Comparison of ENCODE assay signal across 10 mouse cellular contexts in genomic region chr19:46619001-46619400, GRCm38 (mm10). TPM values are rescaled to one million over a fixed set of nuclear protein-coding genes. Genes with fewer than 3 reads are reported as not detected.
DNase-seq lines count a peak whose midpoint lies in the region; ATAC-seq and TF ChIP-seq lines count a peak whose summit lies in the region.
"Had no signal": no experiment of that assay in that cellular context is flagged by ENCODE, and none has a peak within 500 bp of the region (broad histone marks: within the 10 kb centered on the region; RNA-seq: fewer than 3 reads in every experiment).

No protein-coding gene starts in this region.

- H3K4me3 ChIP-seq in lung, embryonic 15.5 days = no peak overlapping the region
- H3K4me3 ChIP-seq: hindbrain, embryonic 15.5 days; liver, embryonic 13.5 days had no signal

- WGBS in lung, embryonic 15.5 days = 46% methylated on average over 19 of the region's 19 CpGs

- H3K27ac ChIP-seq in lung, embryonic 15.5 days = peak overlapping the region; percentile 54; the same call in 1 of the 2 replicates
- H3K27ac ChIP-seq: hindbrain, embryonic 15.5 days; liver, embryonic 13.5 days had no signal

- H3K4me1 ChIP-seq in lung, embryonic 15.5 days = peaks cover 61% of the 10 kb centered on the region

- H3K4me2 ChIP-seq in lung, embryonic 15.5 days = no peak overlapping the region
- H3K4me2 ChIP-seq: hindbrain, embryonic 15.5 days; liver, embryonic 13.5 days had no signal

- intact Hi-C loops in heart, postnatal 10 days (cut with DNase I) = no loop called here

- no peak for TF ChIP-seq CTCF in brain, embryonic 14.5 days (IDR thresholded peaks at IDR 0.05; ENCODE audit: borderline replicate concordance, extremely low read depth, insufficient read depth, insufficient read length)

- H3K9ac ChIP-seq in lung, embryonic 15.5 days = no peak overlapping the region
- H3K9ac ChIP-seq: hindbrain, embryonic 15.5 days; liver, embryonic 13.5 days had no signal

- no peaks in the 10 kb centered on the region for H3K36me3 ChIP-seq in lung, embryonic 15.5 days
- H3K36me3 ChIP-seq: hindbrain, embryonic 15.5 days had no signal

- no peaks in the 10 kb centered on the region for H3K27me3 ChIP-seq in lung, embryonic 15.5 days
- H3K27me3 ChIP-seq: hindbrain, embryonic 15.5 days; liver, embryonic 13.5 days had no signal

- no peak for ATAC-seq in lung, embryonic 15.5 days (ENCODE audit: borderline replicate concordance, extremely low read depth, low FRiP score, low TSS enrichment)

- H3K9me3 ChIP-seq in lung, embryonic 15.5 days = no peaks in the 10 kb centered on the region
- H3K9me3 ChIP-seq: hindbrain, embryonic 15.5 days; liver, embryonic 13.5 days had no signal

- no peak for TF ChIP-seq POLR2A in brain, embryonic 14.5 days (IDR thresholded peaks at IDR 0.05; ENCODE audit: borderline replicate concordance, extremely low read depth, insufficient read depth, insufficient read length, poor library complexity, severe bottlenecking)

- peak; percentile 50 for DNase-seq in cerebellum, adult 9-11 months
- no peak for DNase-seq in cerebellum, adult 8-10 months
- no peak for DNase-seq in lung, adult 18-20 months
- DNase-seq in brain, embryonic 14.5 days (ENCODE audit: low read depth) = peak; percentile 17
- peak; percentile 71 to 74 for DNase-seq in heart, postnatal 10 days
- no peak for DNase-seq in natural killer cell, adult 2 months (ENCODE audit: low spot score in 2 of 2)
- DNase-seq in ovary, postnatal 36 days (ENCODE audit: low spot score) = no peak
- DNase-seq: liver, embryonic 13.5 days had no signal

RNA-seq across cellular contexts. Expression of gene Wbp1l, which starts 20.1 kb away (rescaled TPM):
- 44.0 and 48.0 TPM in 2 replicates for polyA plus RNA-seq in lung, embryonic 15.5 days (2015; fragmentation: Nextera tagmentation; extraction: Ambion mirVana)
- polyA plus RNA-seq in brain, embryonic 14.5 days (2012; rRNA removed) = 33.7 and 44.8 TPM in 2 replicates
- 10 to 100 TPM; 65.0 to 75.0 TPM for total RNA-seq in heart, postnatal 10 days (2021)

RNA-seq across cellular contexts. Expression of gene Sfxn2, which starts 45.8 kb away (rescaled TPM):
- 27.9 and 28.3 TPM in 2 replicates for polyA plus RNA-seq in lung, embryonic 15.5 days (2015; fragmentation: Nextera tagmentation; extraction: Ambion mirVana)
- 11.8 and 12.6 TPM in 2 replicates for polyA plus RNA-seq in brain, embryonic 14.5 days (2012; rRNA removed)
- total RNA-seq in heart, postnatal 10 days (2021) = 1 to 10 TPM; 3.0 to 3.8 TPM

RNA-seq across cellular contexts. Expression of gene Arl3, which starts 46.0 kb away (rescaled TPM):
- 115 and 119 TPM in 2 replicates for polyA plus RNA-seq in lung, embryonic 15.5 days (2015; fragmentation: Nextera tagmentation; extraction: Ambion mirVana)
- 169 and 180 TPM in 2 replicates for polyA plus RNA-seq in brain, embryonic 14.5 days (2012; rRNA removed)
- total RNA-seq in heart, postnatal 10 days (2021) = 10 to 100 TPM; 32.8 to 33.6 TPM

RNA-seq across cellular contexts. Expression of gene Cyp17a1, which starts 54.0 kb away (rescaled TPM):
- 0.10 TPM in 1 of 2 replicates, not detected in the other for polyA plus RNA-seq in lung, embryonic 15.5 days (2015; fragmentation: Nextera tagmentation; extraction: Ambion mirVana)
- not detected in 2 replicates for polyA plus RNA-seq in brain, embryonic 14.5 days (2012; rRNA removed)
- total RNA-seq in heart, postnatal 10 days (2021) = not detected
- polyA plus RNA-seq: hindbrain, embryonic 15.5 days; liver, embryonic 13.5 days had no signal

Comparison
In these comparisons a context has a peak if more than half of its experiments do, and no peak if none do; other contexts are left out.
1. DNase-seq: peak in cerebellum, adult 9-11 months (single experiment), brain, embryonic 14.5 days (single experiment) and heart, postnatal 10 days (2 of 2); none in cerebellum, adult 8-10 months (single experiment), lung, adult 18-20 months (0 of 2), natural killer cell, adult 2 months (0 of 2) and ovary, postnatal 36 days (single experiment).